Mouse (Mus musculus) liver, embryonic 15.5 days (tissue): ENCODE data around the gene Dennd4a. TPM values are rescaled to one million over a fixed set of nuclear protein-coding genes. Genes with fewer than 3 reads are reported as not detected.

Experiments used
- polyA plus RNA-seq: library from polyadenylated mRNA; unstranded; fragments of >200 nt; fragmentation: Nextera tagmentation; extraction: Ambion mirVana; gene quantifications from 2 replicates; pipeline ENCODE4 v1.2.1, GENCODE M21; 2015

Dennd4a gene
- polyA plus RNA-seq, 1 experiment from 2014 or later: 34.2 TPM

Other genes with a start within 250 kb of the Dennd4a start
- 192 and 214 TPM in 2 replicates for gene Rab11a, start 73.6 kb upstream of the Dennd4a start, polyA plus RNA-seq
- gene Slc24a1, start 140.3 kb downstream of the Dennd4a start, polyA plus RNA-seq: 0.05 and 0.06 TPM in 2 replicates
- gene Ints14, start 149.6 kb downstream of the Dennd4a start, polyA plus RNA-seq: 20.8 and 21.0 TPM in 2 replicates
- gene Hacd3, start 210.4 kb downstream of the Dennd4a start, polyA plus RNA-seq: 51.2 and 56.1 TPM in 2 replicates
- gene Dpp8, start 221.1 kb downstream of the Dennd4a start, polyA plus RNA-seq: 17.7 and 19.2 TPM in 2 replicates